Mouse (Mus musculus) liver, postnatal 0 days (tissue): Measurements from ENCODE around the gene Pmm1.

ENCODE experiments used
- CTCF ChIP-seq: sonication (generic); IDR thresholded peaks from 2 replicates; pipeline ENCODE4 v1.5.1; 2016; ENCODE audit warnings: antibody characterized with exemption, low read depth
- EP300 ChIP-seq: IDR thresholded peaks from 2 replicates; pipeline ENCODE4 v1.6.1; 2016; ENCODE audit warnings: antibody characterized with exemption, low read depth, mild to moderate bottlenecking

- TF ChIP-seq CTCF: no peak
- TF ChIP-seq EP300: no peak
Measured at GRCm38 (mm10) chr15:81952310-81952709, 8.4 kb downstream of the Pmm1 start.
